ENCODE assay signal across 28 mouse cellular contexts in genomic region chr1:69535507-69535906, GRCm38 (mm10).
"Had no signal": no experiment of that assay in that cellular context is flagged by ENCODE, and none has a peak within 500 bp of the region (broad histone marks: within the 10 kb centered on the region; RNA-seq: fewer than 3 reads in every experiment).

No protein-coding gene starts in this region.

- H3K9ac ChIP-seq: heart, embryonic 12.5 days; hindbrain, embryonic 12.5 days; hindbrain, embryonic 14.5 days; intestine, embryonic 15.5 days; limb, embryonic 13.5 days; limb, embryonic 15.5 days; liver, embryonic 12.5 days; liver, embryonic 14.5 days had no signal

- H3K4me2 ChIP-seq: heart, embryonic 12.5 days; hindbrain, embryonic 12.5 days; hindbrain, embryonic 14.5 days; intestine, embryonic 15.5 days; limb, embryonic 13.5 days; limb, embryonic 15.5 days; liver, embryonic 12.5 days had no signal

- H3K27ac ChIP-seq: gastrocnemius, adult 2 months; heart, embryonic 10.5 days; hindbrain, embryonic 10.5 days; hindbrain, embryonic 12.5 days; hindbrain, embryonic 14.5 days; intestine, embryonic 15.5 days; layer of hippocampus, adult 2 months; limb, embryonic 13.5 days; limb, embryonic 15.5 days; liver, embryonic 12.5 days; liver, embryonic 14.5 days had no signal

- H3K9me3 ChIP-seq: heart, embryonic 10.5 days; heart, embryonic 12.5 days; hindbrain, embryonic 10.5 days; hindbrain, embryonic 12.5 days; intestine, embryonic 15.5 days; limb, embryonic 13.5 days; limb, embryonic 15.5 days; liver, embryonic 12.5 days had no signal

- H3K27me3 ChIP-seq: heart, embryonic 12.5 days; hindbrain, embryonic 12.5 days; intestine, embryonic 15.5 days; limb, embryonic 15.5 days; liver, embryonic 12.5 days had no signal

- ATAC-seq: hindbrain, embryonic 16.5 days; inflammation-experienced regulatory T-cells, adult 6 months; intestine, embryonic 15.5 days; intestine, postnatal 0 days; liver, embryonic 12.5 days had no signal

- H3K36me3 ChIP-seq: heart, embryonic 12.5 days; hindbrain, embryonic 10.5 days; hindbrain, embryonic 12.5 days; intestine, embryonic 15.5 days; limb, embryonic 13.5 days; limb, embryonic 15.5 days; liver, embryonic 12.5 days had no signal

- H3K4me1 ChIP-seq: heart, embryonic 10.5 days; heart, embryonic 12.5 days; intestine, embryonic 15.5 days; limb, embryonic 15.5 days; liver, embryonic 12.5 days had no signal

- H3K4me3 ChIP-seq: gastrocnemius, adult 2 months; heart, embryonic 10.5 days; heart, embryonic 12.5 days; hindbrain, embryonic 10.5 days; hindbrain, embryonic 12.5 days; intestine, embryonic 15.5 days; layer of hippocampus, adult 2 months; limb, embryonic 13.5 days; limb, embryonic 15.5 days; liver, embryonic 12.5 days had no signal

- DNase-seq: gastrocnemius, adult 2 months; gastrocnemius, postnatal 10 days; gastrocnemius, postnatal 25 days; heart, adult 18-20 months; heart, postnatal 10 days; heart, postnatal 4 days; kidney, adult 18-20 months; kidney, adult 8-10 months; kidney, postnatal 10 days; kidney, postnatal 25 days; kidney, postnatal 4 days; layer of hippocampus, adult 9-11 months; layer of hippocampus, postnatal 36 days; left cerebral cortex, postnatal 4 days had no signal
